Mouse (Mus musculus): ENCODE measurements around the gene Efna1. TPM values are rescaled to one million over a fixed set of nuclear protein-coding genes. Genes with fewer than 3 reads are reported as not detected.

Efna1 gene
- polyA plus RNA-seq, 1 experiment from 2014 or later, result 55.8 TPM

GRCm38 (mm10) chr3:89242331-89242895 is 38.5 kb downstream of the Efna1 start:
- Histone ChIP-seq H3K9ac (no peak overlapping the region), H3K4me2 (replicated peaks) (no peak overlapping the region), H3K9me3 (replicated peaks) (no peaks in the 10 kb centered on the region), H3K27me3 (no peaks in the 10 kb centered on the region), H3K27ac (replicated peaks) (no peak overlapping the region), H3K36me3 (peaks cover 13% of the 10 kb centered on the region), H3K4me3 (replicated peaks) (no peak overlapping the region), H3K4me1 (peaks cover 43% of the 10 kb centered on the region)
- WGBS, result 71% methylated on average over 9 of the region's 9 CpGs
- ATAC-seq (ENCODE audit: insufficient number of reproducible peaks, low FRiP score, low TSS enrichment, low read depth), result no peak

GRCm38 (mm10) chr3:89238494-89238893 is 42.4 kb downstream of the Efna1 start:
- no peaks in the 10 kb centered on the region for H3K9me3 ChIP-seq (replicated peaks)
- no peak overlapping the region for H3K4me2 ChIP-seq (replicated peaks)
- H3K36me3 ChIP-seq, result peaks cover 29% of the 10 kb centered on the region
- peak; percentile 18; the same call in 1 of the 2 replicates for ATAC-seq (ENCODE audit: insufficient number of reproducible peaks, low FRiP score, low TSS enrichment, low read depth)
- no peak overlapping the region for H3K27ac ChIP-seq (replicated peaks)
- H3K4me3 ChIP-seq (replicated peaks), result no peak overlapping the region
- H3K9ac ChIP-seq, result no peak overlapping the region
- H3K27me3 ChIP-seq, result no peaks in the 10 kb centered on the region
- 68% methylated on average over 11 of the region's 12 CpGs for WGBS
- H3K4me1 ChIP-seq, result peaks cover 14% of the 10 kb centered on the region

GRCm38 (mm10) chr3:89237682-89238081 is 43.3 kb downstream of the Efna1 start:
- Histone ChIP-seq H3K27me3 (no peaks in the 10 kb centered on the region), H3K9ac (no peak overlapping the region), H3K9me3 (replicated peaks) (no peaks in the 10 kb centered on the region), H3K36me3 (peaks cover 29% of the 10 kb centered on the region), H3K4me3 (replicated peaks) (no peak overlapping the region), H3K4me2 (replicated peaks) (no peak overlapping the region), H3K4me1 (0 out of 2 replicates have a peak, but pooled peaks cover 11% of the 10 kb centered on the region), H3K27ac (replicated peaks) (no peak overlapping the region)
- no peak for ATAC-seq (ENCODE audit: insufficient number of reproducible peaks, low FRiP score, low TSS enrichment, low read depth)
- 92% methylated on average over 21 of the region's 21 CpGs for WGBS

GRCm38 (mm10) chr3:89236516-89236915 is 44.4 kb downstream of the Efna1 start:
- H3K36me3 ChIP-seq, result peaks cover 22% of the 10 kb centered on the region

GRCm38 (mm10) chr3:89233562-89234110 is 47.3 kb downstream of the Efna1 start:
- no peaks in the 10 kb centered on the region; the same call in 1 of the 2 replicates for H3K27me3 ChIP-seq
- H3K9ac ChIP-seq, result no peak overlapping the region
- 0 out of 2 replicates have a peak, but pooled peaks have one; percentile 7 for ATAC-seq (ENCODE audit: insufficient number of reproducible peaks, low FRiP score, low TSS enrichment, low read depth)
- no peak overlapping the region for H3K4me3 ChIP-seq (replicated peaks)
- no peak overlapping the region for H3K27ac ChIP-seq (replicated peaks)
- no peaks in the 10 kb centered on the region for H3K9me3 ChIP-seq (replicated peaks)
- H3K4me1 ChIP-seq, result peaks cover 17% of the 10 kb centered on the region; the same call in 1 of the 2 replicates
- peaks cover 20% of the 10 kb centered on the region for H3K36me3 ChIP-seq
- WGBS, result 68% methylated on average over 14 of the region's 14 CpGs
- H3K4me2 ChIP-seq (replicated peaks), result no peak overlapping the region

More at GRCm38 (mm10) chr3:89236516-89236915, 44.4 kb downstream of the Efna1 start:
- Histone ChIP-seq H3K4me3 (replicated peaks) (no peak overlapping the region), H3K4me2 (replicated peaks) (no peak overlapping the region), H3K9ac (no peak overlapping the region), H3K9me3 (replicated peaks) (no peaks in the 10 kb centered on the region), H3K4me1 (0 out of 2 replicates have a peak, but pooled peaks cover 11% of the 10 kb centered on the region), H3K27ac (replicated peaks) (no peak overlapping the region), H3K27me3 (no peaks in the 10 kb centered on the region)
- ATAC-seq (ENCODE audit: insufficient number of reproducible peaks, low FRiP score, low TSS enrichment, low read depth), result no peak
- 92% methylated on average over 10 of the region's 10 CpGs for WGBS

GRCm38 (mm10) chr3:89232614-89233013 is 48.3 kb downstream of the Efna1 start:
- Histone ChIP-seq H3K27me3 (no peaks in the 10 kb centered on the region; the same call in 1 of the 2 replicates), H3K4me3 (replicated peaks) (no peak overlapping the region), H3K27ac (replicated peaks) (no peak overlapping the region), H3K4me1 (peaks cover 23% of the 10 kb centered on the region), H3K4me2 (replicated peaks) (no peak overlapping the region), H3K9ac (no peak overlapping the region), H3K36me3 (peaks cover 18% of the 10 kb centered on the region), H3K9me3 (replicated peaks) (no peaks in the 10 kb centered on the region)
- 61% methylated on average over 6 of the region's 6 CpGs for WGBS
- ATAC-seq (ENCODE audit: insufficient number of reproducible peaks, low FRiP score, low TSS enrichment, low read depth), result no peak

- Histone ChIP-seq H3K27me3 (no peaks in the 10 kb centered on the region; the same call in 1 of the 2 replicates), H3K9ac (no peak overlapping the region), H3K9me3 (replicated peaks) (no peaks in the 10 kb centered on the region), H3K27ac (replicated peaks) (no peak overlapping the region), H3K4me2 (replicated peaks) (no peak overlapping the region), H3K4me1 (peaks cover 31% of the 10 kb centered on the region), H3K36me3 (peaks cover 13% of the 10 kb centered on the region; the same call in 1 of the 2 replicates), H3K4me3 (replicated peaks) (no peak overlapping the region)
- WGBS, result 69% methylated on average over 16 of the region's 16 CpGs
- no peak for ATAC-seq (ENCODE audit: insufficient number of reproducible peaks, low FRiP score, low TSS enrichment, low read depth)
These were observed 49.1 kb downstream of the Efna1 start for GRCm38 (mm10) chr3:89231772-89232275.

GRCm38 (mm10) chr3:89231345-89231744 is 49.6 kb downstream of the Efna1 start:
- Histone ChIP-seq H3K4me1 (peaks cover 36% of the 10 kb centered on the region), H3K4me2 (replicated peaks) (no peak overlapping the region), H3K27me3 (no peaks in the 10 kb centered on the region; the same call in 1 of the 2 replicates), H3K9me3 (replicated peaks) (no peaks in the 10 kb centered on the region), H3K4me3 (replicated peaks) (no peak overlapping the region), H3K27ac (replicated peaks) (no peak overlapping the region), H3K9ac (no peak overlapping the region), H3K36me3 (peaks cover 10% of the 10 kb centered on the region; the same call in 1 of the 2 replicates)
- no peak for ATAC-seq (ENCODE audit: insufficient number of reproducible peaks, low FRiP score, low TSS enrichment, low read depth)
- WGBS, result 61% methylated on average over 7 of the region's 7 CpGs

GRCm38 (mm10) chr3:89230561-89230960 is 50.4 kb downstream of the Efna1 start:
- Histone ChIP-seq H3K4me2 (replicated peaks) (no peak overlapping the region), H3K9ac (no peak overlapping the region), H3K4me3 (replicated peaks) (no peak overlapping the region), H3K9me3 (replicated peaks) (no peaks in the 10 kb centered on the region), H3K36me3 (peaks cover 7% of the 10 kb centered on the region; the same call in 1 of the 2 replicates), H3K27ac (replicated peaks) (no peak overlapping the region), H3K27me3 (no peaks in the 10 kb centered on the region; the same call in 1 of the 2 replicates), H3K4me1 (peaks cover 43% of the 10 kb centered on the region)
- WGBS, result 82% methylated on average over 2 of the region's 2 CpGs
- ATAC-seq (ENCODE audit: insufficient number of reproducible peaks, low FRiP score, low TSS enrichment, low read depth), result no peak

GRCm38 (mm10) chr3:89229276-89229675 is 51.7 kb downstream of the Efna1 start:
- Histone ChIP-seq H3K4me3 (replicated peaks) (no peak overlapping the region), H3K9ac (no peak overlapping the region), H3K36me3 (0 out of 2 replicates have a peak, but pooled peaks cover 4% of the 10 kb centered on the region), H3K4me1 (peaks cover 43% of the 10 kb centered on the region), H3K9me3 (replicated peaks) (no peaks in the 10 kb centered on the region), H3K27ac (replicated peaks) (0 out of 2 replicates have a peak overlapping the region, but pooled peaks have one; percentile 4), H3K4me2 (replicated peaks) (0 out of 2 replicates have a peak overlapping the region, but pooled peaks have one; percentile 82), H3K27me3 (no peaks in the 10 kb centered on the region; the same call in 1 of the 2 replicates)
- 55% methylated on average over 4 of the region's 4 CpGs for WGBS
- ATAC-seq (ENCODE audit: insufficient number of reproducible peaks, low FRiP score, low TSS enrichment, low read depth), result no peak

- H3K9me3 ChIP-seq (replicated peaks), result no peaks in the 10 kb centered on the region
- peak within 1 kb of the TSS; percentile 46 for H3K4me3 ChIP-seq (replicated peaks)
- H3K9ac ChIP-seq, result peak within 1 kb of the TSS; percentile 7; the same call in 1 of the 2 replicates
- peak within 1 kb of the TSS; percentile 82 for H3K4me2 ChIP-seq (replicated peaks)
- no peak for ATAC-seq (ENCODE audit: insufficient number of reproducible peaks, low FRiP score, low TSS enrichment, low read depth)
- 0 out of 2 replicates have a peak, but pooled peaks cover 4% of the 10 kb centered on the region for H3K36me3 ChIP-seq
- no peaks in the 10 kb centered on the region; the same call in 1 of the 2 replicates for H3K27me3 ChIP-seq
- peak within 1 kb of the TSS; percentile 89 for H3K27ac ChIP-seq (replicated peaks)
- H3K4me1 ChIP-seq, result peaks cover 43% of the 10 kb centered on the region
- WGBS, result 30% methylated on average over 10 of the region's 10 CpGs
These were observed 52.1 kb downstream of the Efna1 start, which contains the start of gene Muc1 for GRCm38 (mm10) chr3:89228836-89229235. Gene Muc1, plus strand, starts transcription at chr3:89229057.

All from embryonic facial prominence, embryonic 15.5 days (tissue).